Comparison of ENCODE assay signal across 9 mouse cellular contexts in genomic region chr7:101465850-101466580, GRCm38 (mm10). TPM values are rescaled to one million over a fixed set of nuclear protein-coding genes. Genes with fewer than 3 reads are reported as not detected.
A peak's percentile ranks its signal among the peaks of the same experiment; 100 is the strongest.
DNase-seq lines count a peak whose midpoint lies in the region; ATAC-seq and TF ChIP-seq lines count a peak whose summit lies in the region.
"Had no signal": no experiment of that assay in that cellular context is flagged by ENCODE, and none has a peak within 500 bp of the region (broad histone marks: within the 10 kb centered on the region; RNA-seq: fewer than 3 reads in every experiment).

No protein-coding gene starts in this region.

- TF ChIP-seq CTCF in heart, adult 2 months (IDR thresholded peaks at IDR 0.05): no peak
- TF ChIP-seq CTCF in cerebellum, adult 2 months (IDR thresholded peaks at IDR 0.05; ENCODE audit: borderline replicate concordance, insufficient read depth, low read depth, low read length): no peak

- intact Hi-C loops in heart, adult 2 months (cut with DNase I): loop anchor here (1.0 kb wide), 1 partner anchor 15 kb away; no protein-coding TSS in a partner anchor

- peaks cover 8% of the 10 kb centered on the region for H3K36me3 ChIP-seq in heart, adult 2 months (ENCODE audit: control insufficient read depth, insufficient read depth, low read length)

- no peaks in the 10 kb centered on the region for H3K79me2 ChIP-seq in heart, adult 2 months (replicated peaks; ENCODE audit: control insufficient read depth, insufficient read depth, low read length)

- peak; percentile 62 to 76 for DNase-seq in heart, adult 2 months
- no peak for DNase-seq in heart, postnatal 4 days
- peak; percentile 72 for DNase-seq in kidney, adult 9 months
- DNase-seq in lung, postnatal 4 days: peak; percentile 55 to 64
- DNase-seq in frontal cortex, adult 2 months (ENCODE audit: extremely low spot score in 1 of 2, low spot score in 1 of 2): no peak
- no peak for DNase-seq in cerebellum, adult 2 months
- DNase-seq in c-Kit-positive CD71-positive TER-119-positive erythroid progenitor cells, embryonic 14.5 days (ENCODE audit: low spot score): no peak

- H3K4me1 ChIP-seq in heart, adult 2 months (ENCODE audit: control insufficient read depth, insufficient read depth, low read length): peaks cover 46% of the 10 kb centered on the region
- peaks cover 34% of the 10 kb centered on the region for H3K4me1 ChIP-seq in cerebellum, adult 2 months (ENCODE audit: control insufficient read depth, insufficient read depth, low read length)

- peak; percentile 48 for TF ChIP-seq POLR2A in heart, adult 2 months (IDR thresholded peaks at IDR 0.05; ENCODE audit: insufficient read depth, low read depth, low read length)
- TF ChIP-seq POLR2A in cerebellum, adult 2 months (IDR thresholded peaks at IDR 0.05; ENCODE audit: borderline replicate concordance, insufficient read depth, low read length): no peak

- TF ChIP-seq EP300 in heart, adult 2 months (IDR thresholded peaks at IDR 0.05; ENCODE audit: insufficient read depth, low read depth, low read length): peak; percentile 96

- 40% methylated on average over 8 of the region's 8 CpGs for WGBS in heart, adult 2 months
- 96% methylated on average over 8 of the region's 8 CpGs for WGBS in cerebellum, adult 2 months

- peak overlapping the region; percentile 73 for H3K27ac ChIP-seq in heart, adult 2 months
- H3K27ac ChIP-seq in cerebellum, adult 2 months (ENCODE audit: insufficient read depth, low read length): no peak overlapping the region

- peak overlapping the region; percentile 11 for H3K9ac ChIP-seq in heart, adult 2 months (ENCODE audit: low read depth, low read length)

- ATAC-seq in common myeloid progenitor, adult 5-6 weeks (replicated peaks; ENCODE audit: low read depth, poor library complexity, severe bottlenecking): peak; percentile 71

- no peak overlapping the region for H3K4me3 ChIP-seq in heart, adult 2 months
- H3K4me3 ChIP-seq in cerebellum, adult 2 months (replicated peaks; ENCODE audit: insufficient read depth, low read depth, low read length): no peak overlapping the region

- no peaks in the 10 kb centered on the region for H3K27me3 ChIP-seq in heart, adult 2 months (ENCODE audit: control insufficient read depth, insufficient read depth, low read length)
- no peaks in the 10 kb centered on the region for H3K27me3 ChIP-seq in cerebellum, adult 2 months (ENCODE audit: control insufficient read depth, insufficient read depth, low read length)

RNA-seq across cellular contexts. Expression of gene Pde2a, which starts 44.5 kb away (rescaled TPM):
- total RNA-seq in heart, adult 2 months (2021): 10 to 100 TPM; 56.0 to 57.1 TPM
- 41.6 and 57.0 TPM in 2 replicates for polyA plus RNA-seq in heart, adult 2 months (2012; rRNA removed)
- total RNA-seq in heart, postnatal 4 days (2021): 10 to 100 TPM; 42.4 to 42.8 TPM
- total RNA-seq in common myeloid progenitor, adult 5-6 weeks (2017): 1.7 and 7.0 TPM in 2 replicates
- polyA plus RNA-seq in frontal cortex, adult 2 months (2012; rRNA removed): 186 and 189 TPM in 2 replicates
- 26.6 and 29.6 TPM in 2 replicates for polyA plus RNA-seq in cerebellum, adult 2 months (2012; rRNA removed)

RNA-seq across cellular contexts. Expression of gene Gm45837, which starts 55.3 kb away (rescaled TPM):
- total RNA-seq in heart, adult 2 months (2021): not detected
- polyA plus RNA-seq in heart, adult 2 months (2012; rRNA removed): not detected in 2 replicates
- 1 to 10 TPM in 1 of 2 experiments, not detected in 1; 7.4 TPM for total RNA-seq in heart, postnatal 4 days (2021)
- 6.5 TPM in 1 of 2 replicates, not detected in the other for total RNA-seq in common myeloid progenitor, adult 5-6 weeks (2017)
- 1.5 and 2.3 TPM in 2 replicates for polyA plus RNA-seq in frontal cortex, adult 2 months (2012; rRNA removed)
- 0.52 and 1.2 TPM in 2 replicates for polyA plus RNA-seq in cerebellum, adult 2 months (2012; rRNA removed)
- polyA plus RNA-seq: large intestine, adult 2 months had no signal

Comparison
In these comparisons a context has a peak if more than half of its experiments do, and no peak if none do; other contexts are left out.
1. DNase-seq: peak in heart, adult 2 months (2 of 2), kidney, adult 9 months (single experiment) and lung, postnatal 4 days (2 of 2); none in heart, postnatal 4 days (single experiment), frontal cortex, adult 2 months (0 of 2), cerebellum, adult 2 months (0 of 2) and c-Kit-positive CD71-positive TER-119-positive erythroid progenitor cells, embryonic 14.5 days (single experiment).